Mouse (Mus musculus) ovary, postnatal 10 days (tissue): ENCODE results near the gene Cmah.

Source experiments
- DNase-seq: peaks from one replicate; pipeline ENCODE4 v3.0.0; 2022; ENCODE audit warnings: low spot score

Cmah gene

DNA sequence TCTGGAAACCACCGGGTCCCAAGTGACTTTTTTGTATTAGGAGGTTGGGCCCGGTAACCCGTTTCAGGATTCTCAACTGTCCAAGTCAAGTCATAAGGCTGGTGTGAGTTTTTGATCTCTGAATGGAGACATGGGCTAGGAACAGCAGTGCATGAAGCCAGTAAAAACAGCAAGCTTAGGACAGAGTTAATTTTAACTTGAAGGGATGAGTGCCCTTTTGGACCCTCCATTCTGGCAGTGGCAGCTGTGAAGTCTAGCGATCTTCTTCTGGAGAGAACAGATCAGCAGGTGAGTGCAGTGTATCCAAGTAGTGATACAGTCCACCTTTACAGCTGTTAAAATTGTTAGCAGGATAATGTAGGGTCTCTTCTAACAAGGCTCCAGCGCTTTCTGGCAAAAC lies at the start of gene Cmah:
TSS of gene Cmah (plus strand) at position 204 of the 400 bp plus-strand sequence.
- no peak for DNase-seq

GRCm38 (mm10) chr13:24279407-24279761 lies 47.8 kb upstream of the Cmah start:
- DNase-seq, result no peak

GRCm38 (mm10) chr13:24279762-24280438 lies 47.3 kb upstream of the Cmah start:
- DNase-seq, result no peak

DNA sequence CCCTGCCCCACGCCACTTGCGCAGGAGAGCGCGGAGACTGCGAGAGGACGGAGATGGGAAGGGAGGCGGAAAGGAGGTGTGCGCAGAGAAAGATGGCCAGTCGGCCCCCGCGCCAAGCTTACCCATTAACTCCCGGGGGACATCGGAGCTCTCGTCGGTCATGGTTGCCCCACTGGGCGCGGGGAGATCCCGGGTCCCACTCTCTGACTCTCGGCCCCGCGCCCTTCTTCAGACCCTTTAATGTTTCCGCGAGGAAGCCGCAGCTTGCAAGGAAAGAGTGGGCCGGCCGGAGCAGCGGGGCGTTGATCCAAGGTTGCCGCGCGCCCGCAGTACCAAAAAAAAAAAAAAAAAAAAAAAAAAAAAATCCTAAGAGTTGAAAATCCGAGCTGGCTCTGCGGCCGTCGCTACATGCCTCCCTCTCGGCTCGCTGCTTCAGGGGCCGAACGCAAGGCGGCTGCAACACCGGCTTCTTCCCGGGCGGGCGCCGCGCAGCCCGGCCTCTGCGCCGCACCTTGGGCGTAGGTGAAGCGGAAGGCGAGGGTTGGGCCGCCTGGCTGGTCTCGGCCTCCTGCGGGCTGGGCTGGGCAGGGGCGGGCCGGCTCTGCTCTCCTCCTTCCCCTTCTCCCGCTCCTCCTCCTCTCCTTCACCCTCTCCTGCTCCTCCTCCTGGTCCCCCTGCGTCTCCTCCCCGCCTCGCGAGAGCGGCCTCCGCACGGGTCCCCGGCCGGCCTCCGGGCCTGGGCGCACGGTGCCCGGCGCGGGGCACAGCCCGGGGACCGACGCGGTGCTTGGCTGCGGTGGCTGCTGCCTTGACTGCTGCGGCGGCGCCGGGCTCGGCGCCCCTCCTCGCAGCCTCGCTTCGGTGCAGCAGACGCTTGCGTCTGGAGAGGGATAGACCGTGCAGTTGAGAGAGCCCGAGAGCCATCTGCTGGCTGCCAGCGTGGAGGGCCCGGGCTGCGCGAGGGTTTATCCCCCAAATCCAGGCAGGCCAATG lies 46.5 kb upstream of the Cmah start, which contains the start of gene Carmil1:
TSS of gene Carmil1 (minus strand) at position 357 of the 993 bp plus-strand sequence.
- DNase-seq, result peak; percentile 72

DNA sequence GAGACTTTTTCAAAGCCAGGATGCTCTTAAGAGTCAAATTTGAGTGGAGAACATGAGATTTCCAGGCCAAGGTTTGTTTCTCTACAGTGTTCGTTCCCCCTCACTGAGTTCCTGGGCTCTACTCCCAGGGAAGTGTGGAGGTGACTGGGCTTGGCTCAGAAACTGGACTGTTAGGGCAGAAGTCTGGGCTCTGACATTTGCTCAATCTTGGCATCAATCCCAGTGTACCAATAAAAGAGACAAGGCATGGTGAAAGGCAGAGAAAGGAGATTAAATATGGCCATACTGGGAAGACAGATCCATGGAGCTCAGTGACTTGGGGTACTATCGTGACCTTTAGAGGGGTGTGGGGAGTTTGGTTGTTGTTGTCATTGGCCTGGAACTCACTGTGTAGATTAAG lies 39.8 kb upstream of the Cmah start:
- DNase-seq, result no peak

DNA sequence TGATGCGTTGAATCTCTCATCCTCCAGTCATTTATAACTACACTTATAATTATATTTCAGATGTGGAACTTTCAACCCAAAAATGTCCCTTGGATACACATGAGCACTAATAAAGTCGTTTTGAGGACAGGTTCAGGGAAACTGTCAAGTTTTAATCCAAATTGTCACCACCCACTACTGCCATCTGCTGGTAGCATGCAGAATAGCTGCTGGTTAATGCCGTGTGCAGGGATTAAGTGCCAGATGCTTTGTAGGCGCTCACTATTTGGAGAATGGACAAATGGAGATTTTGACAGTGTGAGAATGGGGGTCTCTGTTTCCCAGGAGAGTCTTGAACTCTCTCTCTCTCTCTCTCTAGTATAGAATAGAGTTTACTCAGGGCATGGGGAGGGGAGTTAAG lies 30.0 kb upstream of the Cmah start:
- no peak for DNase-seq

- no peak for DNase-seq
These were observed 21.7 kb upstream of the Cmah start for GRCm38 (mm10) chr13:24305486-24305885.

GRCm38 (mm10) chr13:24306248-24306647 lies 21.0 kb upstream of the Cmah start:
- no peak for DNase-seq

DNA sequence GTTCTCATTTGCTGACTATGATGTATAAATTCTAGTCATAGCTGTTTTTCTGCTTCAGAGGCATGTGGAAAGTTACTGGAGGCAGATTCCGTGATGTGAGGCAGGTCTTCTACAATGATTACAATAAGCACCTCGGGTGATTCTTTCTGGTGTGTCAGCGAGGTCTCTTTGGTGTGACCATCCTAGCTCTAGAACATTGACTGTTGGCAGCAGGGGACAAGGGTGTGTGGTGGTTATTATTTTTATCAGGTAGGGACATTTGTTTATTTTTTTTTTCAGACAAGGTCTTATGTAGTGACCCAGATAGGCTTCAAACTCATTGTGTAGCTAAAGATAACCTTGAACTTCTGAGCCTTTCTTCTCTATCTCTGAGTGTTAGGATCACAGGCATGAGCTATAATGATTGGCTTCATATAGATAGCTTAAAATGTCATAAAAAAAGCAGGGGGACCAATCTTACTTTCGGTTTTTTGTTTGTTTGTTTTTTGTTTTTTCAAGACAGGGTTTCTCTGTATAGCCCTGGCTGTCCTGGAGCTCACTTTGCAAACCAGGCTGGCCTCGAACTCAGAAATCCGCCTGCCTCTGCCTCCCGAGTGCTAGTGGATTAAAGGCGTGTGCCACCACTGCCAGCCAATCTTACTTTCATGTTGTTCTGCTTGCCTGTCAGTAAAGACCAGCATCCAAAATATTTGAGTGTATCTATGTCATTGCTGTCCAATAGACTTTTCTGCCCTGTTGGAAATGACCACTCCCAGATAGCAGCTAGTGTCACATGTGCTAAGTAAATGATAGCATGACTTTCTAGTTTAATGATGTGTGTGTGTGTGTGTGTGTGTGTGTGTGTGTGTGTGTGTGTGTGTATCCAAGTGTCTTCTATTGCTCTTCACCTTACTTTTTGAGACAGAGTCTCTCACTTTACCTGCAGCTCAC lies 15.9 kb upstream of the Cmah start:
- no peak for DNase-seq

DNA sequence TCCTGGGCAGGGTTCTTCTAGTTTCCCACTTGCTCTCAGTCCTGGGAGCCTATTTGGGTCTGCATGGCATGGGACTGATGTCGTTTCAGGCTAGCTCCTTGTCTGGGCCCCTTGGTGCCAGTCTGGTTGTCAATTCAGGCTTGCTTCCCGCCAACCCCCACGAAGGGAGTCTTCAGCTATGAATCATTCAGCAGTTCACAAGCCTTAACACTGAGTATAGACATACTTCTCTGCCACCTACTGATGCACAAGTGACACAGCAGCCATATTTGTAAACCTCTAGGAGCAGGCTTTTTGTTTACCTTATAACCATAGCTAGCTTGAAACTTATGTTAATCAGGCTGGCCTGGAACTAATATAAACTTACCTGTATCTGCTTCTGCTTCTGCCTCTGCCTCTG lies 10.6 kb upstream of the Cmah start:
- no peak for DNase-seq

- no peak for DNase-seq
These were observed 8.6 kb upstream of the Cmah start for GRCm38 (mm10) chr13:24318618-24319017.

- no peak for DNase-seq
These were observed 5.9 kb upstream of the Cmah start for GRCm38 (mm10) chr13:24321313-24321712.

- DNase-seq, result no peak
These were observed 1.0 kb downstream of the Cmah start for GRCm38 (mm10) chr13:24328036-24328817.

- no peak for DNase-seq
These were observed 2.9 kb downstream of the Cmah start for GRCm38 (mm10) chr13:24330128-24330527.

DNA sequence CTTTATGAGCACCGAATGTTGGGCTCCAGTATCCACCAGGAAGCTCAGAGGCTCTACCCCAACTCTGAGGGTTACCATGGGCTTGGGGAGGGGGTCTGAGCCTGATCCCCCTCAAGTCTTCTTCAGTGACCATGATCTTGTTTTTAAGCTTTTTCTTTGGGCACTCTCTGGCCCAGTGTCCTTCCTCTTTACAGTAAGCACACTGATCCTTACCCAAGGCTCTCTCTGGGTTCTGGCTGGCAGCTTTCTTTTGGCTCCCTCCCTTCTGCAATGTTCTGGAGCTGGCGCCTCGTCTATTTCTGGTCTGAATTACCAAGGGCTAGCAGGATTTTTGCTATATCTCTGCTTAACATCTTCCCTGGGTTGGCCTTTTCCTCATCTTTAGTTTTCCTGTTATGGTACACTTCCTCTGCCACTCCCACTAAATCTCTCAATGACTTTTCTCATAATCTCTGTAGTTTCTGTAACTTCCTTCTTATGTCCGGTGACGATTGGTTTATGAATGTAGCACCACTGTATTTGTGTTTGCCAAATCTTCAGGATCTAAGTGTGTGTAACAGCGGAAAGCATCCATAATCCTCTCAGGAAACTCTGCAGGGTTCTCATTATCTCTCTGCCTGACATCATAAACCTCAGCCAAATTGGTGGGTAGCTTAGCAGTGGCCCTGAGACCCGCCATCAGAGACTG lies 3.8 kb downstream of the Cmah start:
- DNase-seq, result no peak

DNA sequence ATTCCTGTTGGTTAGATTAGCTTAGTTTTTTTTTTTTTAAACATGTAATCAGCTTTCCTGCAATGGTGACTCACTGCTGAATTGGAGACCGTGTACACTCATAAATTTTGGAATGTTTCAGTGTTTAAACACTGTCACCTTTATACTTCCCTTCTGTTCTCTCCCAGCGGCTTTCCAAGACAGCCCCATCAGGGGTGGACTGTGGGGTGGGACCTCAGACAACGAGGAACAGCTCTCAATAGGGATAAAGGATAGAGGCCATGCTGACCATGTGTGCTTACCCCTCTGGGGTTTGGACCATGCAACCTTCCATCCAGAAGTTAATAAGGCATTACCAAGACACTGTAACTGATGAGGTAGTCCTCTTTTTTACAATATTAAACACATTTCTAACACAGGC lies 5.3 kb downstream of the Cmah start:
- DNase-seq, result no peak

DNA sequence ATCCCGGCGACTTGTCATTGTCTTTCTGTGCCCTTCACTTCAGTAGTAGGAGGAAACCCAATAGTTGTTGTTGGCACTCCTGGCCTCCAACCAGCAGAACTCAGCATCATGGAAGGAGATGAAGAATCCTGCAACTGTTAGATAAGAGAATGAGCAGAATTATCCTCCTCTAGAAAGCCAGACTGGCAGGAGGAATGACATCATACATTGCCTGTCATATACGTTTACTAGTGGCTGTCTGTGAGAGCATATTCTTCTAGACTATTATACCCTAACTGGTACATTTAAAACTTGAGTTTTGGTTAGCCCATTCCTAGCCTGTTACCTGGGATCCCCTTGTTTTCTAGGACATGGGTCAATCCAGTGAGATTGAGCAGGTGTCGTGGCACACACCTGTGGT lies 9.6 kb downstream of the Cmah start:
- DNase-seq, result no peak

GRCm38 (mm10) chr13:24337874-24338273 lies 10.7 kb downstream of the Cmah start:
- no peak for DNase-seq

DNA sequence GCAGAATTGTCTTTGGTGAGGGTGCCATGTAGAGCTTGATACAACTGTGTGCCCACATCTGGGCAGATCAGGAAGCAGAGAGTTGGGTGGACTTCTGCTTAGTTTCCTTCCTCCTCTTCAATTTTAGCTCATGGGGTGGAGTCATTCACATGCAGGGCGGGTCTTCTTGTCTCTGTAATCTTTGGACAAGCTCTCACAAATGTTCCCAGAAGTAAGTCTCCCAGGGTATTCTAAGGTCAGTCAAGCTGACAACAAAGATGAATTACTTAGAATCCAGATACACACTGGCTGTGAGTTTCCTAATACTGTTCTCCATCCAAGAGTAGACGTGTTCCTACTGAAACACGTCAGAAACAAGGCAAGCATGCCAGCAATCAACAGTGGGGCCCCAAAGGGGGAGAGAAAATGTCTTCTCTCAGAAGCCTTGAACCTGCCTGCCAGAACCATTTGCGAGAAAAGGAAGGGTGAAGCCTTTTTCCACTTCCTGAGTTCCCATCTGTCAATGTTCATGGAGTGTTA lies 11.2 kb downstream of the Cmah start:
- DNase-seq, result no peak

GRCm38 (mm10) chr13:24339907-24340306 lies 12.7 kb downstream of the Cmah start:
- DNase-seq, result no peak
